Mouse (Mus musculus): ENCODE data around the gene Ddrgk1.
"Not testable (repeated sequence)": the region's sequence is repeated elsewhere in the genome, so short reads cannot be mapped to it uniquely, and the experiment has no call there.

The Ddrgk1 gene

GRCm38 (mm10) chr2:130653303-130653702 is 11.2 kb downstream of the Ddrgk1 start:
- no peak for DNase-seq (ENCODE audit: low spot score)

- DNase-seq (ENCODE audit: low spot score): not testable (repeated sequence)
These were observed 15.4 kb downstream of the Ddrgk1 start for GRCm38 (mm10) chr2:130649028-130649427.

GRCm38 (mm10) chr2:130645198-130645597 is 19.3 kb downstream of the Ddrgk1 start:
- DNase-seq (ENCODE audit: low spot score): no peak

GRCm38 (mm10) chr2:130642684-130643369 is 21.6 kb downstream of the Ddrgk1 start, which contains the start of gene Lzts3:
TSS of gene Lzts3 (minus strand) at chr2:130642803.
- DNase-seq (ENCODE audit: low spot score): peak; percentile 94

- no peak for DNase-seq (ENCODE audit: low spot score)
These were observed 22.2 kb downstream of the Ddrgk1 start for GRCm38 (mm10) chr2:130642197-130642660.

- DNase-seq (ENCODE audit: low spot score): no peak
These were observed 23.0 kb downstream of the Ddrgk1 start for GRCm38 (mm10) chr2:130641351-130642025.

- no peak for DNase-seq (ENCODE audit: low spot score)
These were observed 25.2 kb downstream of the Ddrgk1 start for GRCm38 (mm10) chr2:130639276-130639675.

GRCm38 (mm10) chr2:130638101-130638611 is 26.3 kb downstream of the Ddrgk1 start:
- DNase-seq (ENCODE audit: low spot score): no peak

GRCm38 (mm10) chr2:130635847-130636246 is 28.6 kb downstream of the Ddrgk1 start:
- DNase-seq (ENCODE audit: low spot score): no peak

GRCm38 (mm10) chr2:130634739-130635411 is 29.6 kb downstream of the Ddrgk1 start:
- peak; percentile 14 for DNase-seq (ENCODE audit: low spot score)

GRCm38 (mm10) chr2:130634006-130634738 is 30.3 kb downstream of the Ddrgk1 start:
- DNase-seq (ENCODE audit: low spot score): no peak

- DNase-seq (ENCODE audit: low spot score): no peak
These were observed 31.4 kb downstream of the Ddrgk1 start for GRCm38 (mm10) chr2:130632887-130633675.

- no peak for DNase-seq (ENCODE audit: low spot score)
These were observed 32.0 kb downstream of the Ddrgk1 start for GRCm38 (mm10) chr2:130632416-130632815.

- peak; percentile 92 for DNase-seq (ENCODE audit: low spot score)
These were observed 34.6 kb downstream of the Ddrgk1 start, which contains the start of the genes Fastkd5 and Ubox5 for GRCm38 (mm10) chr2:130629839-130630203. TSS of gene Fastkd5 (minus strand) at chr2:130630027. TSS of gene Ubox5 (minus strand) at chr2:130630038.

GRCm38 (mm10) chr2:130629080-130629838 is 35.2 kb downstream of the Ddrgk1 start:
- DNase-seq (ENCODE audit: low spot score): no peak

GRCm38 (mm10) chr2:130628424-130628823 is 36.0 kb downstream of the Ddrgk1 start:
- DNase-seq (ENCODE audit: low spot score): no peak

GRCm38 (mm10) chr2:130618972-130619371 is 45.5 kb downstream of the Ddrgk1 start:
- no peak for DNase-seq (ENCODE audit: low spot score)

- DNase-seq (ENCODE audit: low spot score): no peak
These were observed 51.4 kb downstream of the Ddrgk1 start for GRCm38 (mm10) chr2:130613091-130613490.
